15 mouse cellular contexts compared by ENCODE assay signal in the genomic region with DNA sequence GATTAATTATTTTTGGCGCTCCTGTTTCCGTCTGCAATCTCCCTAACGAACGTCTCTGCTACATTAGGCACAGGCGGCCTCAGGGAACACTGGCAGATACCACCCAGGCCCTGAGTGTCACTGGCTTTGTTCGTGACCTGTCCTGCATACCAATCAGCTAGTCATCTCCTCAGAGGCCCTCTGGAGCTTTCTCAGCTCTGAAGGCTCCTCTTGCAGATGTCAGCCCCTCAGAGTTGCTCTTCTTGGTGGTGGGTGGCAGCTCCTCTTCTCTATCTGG.
"Had no signal": no experiment of that assay in that cellular context is flagged by ENCODE, and none has a peak within 500 bp of the region (broad histone marks: within the 10 kb centered on the region; RNA-seq: fewer than 3 reads in every experiment).

No protein-coding gene starts in this region.

- H3K4me1 ChIP-seq: stomach, embryonic 15.5 days had no signal

- H3K9ac ChIP-seq: limb, embryonic 13.5 days; liver, embryonic 14.5 days; neural tube, embryonic 15.5 days; stomach, embryonic 15.5 days had no signal

- H3K27me3 ChIP-seq: limb, embryonic 13.5 days; neural tube, embryonic 15.5 days; stomach, embryonic 15.5 days had no signal

- H3K4me2 ChIP-seq: limb, embryonic 13.5 days; neural tube, embryonic 15.5 days; stomach, embryonic 15.5 days had no signal

- H3K9me3 ChIP-seq: limb, embryonic 13.5 days; neural tube, embryonic 15.5 days; stomach, embryonic 15.5 days had no signal

- H3K36me3 ChIP-seq: limb, embryonic 13.5 days; neural tube, embryonic 15.5 days; stomach, embryonic 15.5 days had no signal

- H3K4me3 ChIP-seq: limb, embryonic 13.5 days; neural tube, embryonic 15.5 days; stomach, embryonic 15.5 days had no signal

- DNase-seq: kidney, adult 11 months; kidney, adult 9 months; kidney, postnatal 36 days; layer of hippocampus, adult 9-11 months; layer of hippocampus, postnatal 36 days; left cerebral cortex, postnatal 4 days; lung, adult 18-20 months; right cerebral cortex, postnatal 14 days; thymus, adult 2 months; thymus, postnatal 25 days had no signal

- H3K27ac ChIP-seq: kidney, postnatal 0 days; limb, embryonic 13.5 days; liver, embryonic 14.5 days; neural tube, embryonic 15.5 days; stomach, embryonic 15.5 days had no signal
